Mouse (Mus musculus) embryonic facial prominence, embryonic 14.5 days (tissue): ENCODE data around the gene Abr. TPM values are rescaled to one million over a fixed set of nuclear protein-coding genes. Genes with fewer than 3 reads are reported as not detected.
A peak's percentile ranks its signal among the peaks of the same experiment; 100 is the strongest.

ENCODE experiments used
- ATAC-seq: fragments of 200-750 bp; cut with Nextera tagmentation; 2 replicates; pipeline ENCODE4 v1.8.0; 2017; ENCODE audit warnings: low read depth, moderate number of reproducible peaks, moderate TSS enrichment
- DNase-seq: peaks from one replicate; pipeline ENCODE4 v3.0.0-alpha.2; 2015; ENCODE audit warnings: low spot score
- H3K27ac ChIP-seq: fragments of 300-500 bp; sonication (generic); replicated peaks from 2 replicates; pipeline ENCODE4 v1.5.1; 2014; ENCODE audit warnings: low read depth, mild to moderate bottlenecking, low read length, moderate library complexity
- H3K27me3 ChIP-seq: fragments of 300-500 bp; sonication (generic); replicated peaks from 2 replicates; pipeline ENCODE4 v1.6.1; 2014; ENCODE audit warnings: low read length; ENCODE audit not compliant: control insufficient read depth, insufficient read depth
- H3K36me3 ChIP-seq: fragments of 300-500 bp; sonication (generic); 2 replicates; pipeline ENCODE4 v1.6.1; 2014; ENCODE audit warnings: low read length, mixed read lengths; ENCODE audit not compliant: control insufficient read depth, insufficient read depth
- H3K4me1 ChIP-seq: fragments of 300-500 bp; sonication (generic); 2 replicates; pipeline ENCODE4 v1.6.1; 2014; ENCODE audit warnings: antibody characterized with exemption, low read length; ENCODE audit not compliant: control insufficient read depth, insufficient read depth
- H3K4me2 ChIP-seq: fragments of 300-500 bp; sonication (generic); 2 replicates; pipeline ENCODE4 v1.6.1; 2014; ENCODE audit warnings: low read depth, mild to moderate bottlenecking, low read length, moderate library complexity, mixed read lengths
- H3K4me3 ChIP-seq: fragments of 300-500 bp; sonication (generic); 2 replicates; pipeline ENCODE4 v1.5.1; 2014; ENCODE audit warnings: low read depth, mild to moderate bottlenecking, low read length
- H3K9ac ChIP-seq: fragments of 300-500 bp; sonication (generic); 2 replicates; pipeline ENCODE4 v1.6.1; 2014; ENCODE audit warnings: low read depth, mild to moderate bottlenecking, low read length, moderate library complexity, mixed read lengths
- H3K9me3 ChIP-seq: fragments of 300-500 bp; sonication (generic); 2 replicates; pipeline ENCODE4 v1.6.1; 2016; ENCODE audit warnings: low read length; ENCODE audit not compliant: control insufficient read depth
- WGBS: fragments of 180-500 bp; shearing (Covaris S2); extraction: QIAGEN DNeasy Blood & Tissue Kit; methylation state at CpG from one replicate; pipeline ENCODE4 v1.1.7; 2014; 5-methylcytosine and 5-hydroxymethylcytosine counted together
- polyA plus RNA-seq: library from polyadenylated mRNA; unstranded; fragments of >200 nt; fragmentation: Nextera tagmentation; extraction: Ambion mirVana; gene quantifications from 2 replicates; pipeline ENCODE4 v1.2.1, GENCODE M21; 2014

The Abr gene
- polyA plus RNA-seq, 1 experiment from 2014 or later, result 35.3 TPM

- Histone ChIP-seq H3K4me3 (no peak overlapping the region), H3K27me3 (no peaks in the 10 kb centered on the region), H3K4me1 (no peaks in the 10 kb centered on the region), H3K27ac (no peak overlapping the region), H3K9ac (no peak overlapping the region), H3K36me3 (no peaks in the 10 kb centered on the region), H3K4me2 (no peak overlapping the region), H3K9me3 (no peaks in the 10 kb centered on the region)
- ATAC-seq (no peak), DNase-seq (no peak)
- WGBS, result 94% methylated on average over 1 of the region's 1 CpGs
Measured at GRCm38 (mm10) chr11:76505106-76505505, 117.0 kb downstream of the Abr start.

GRCm38 (mm10) chr11:76504058-76504457 lies 118.1 kb downstream of the Abr start:
- no peak overlapping the region for H3K9ac ChIP-seq
- H3K36me3 ChIP-seq, result no peaks in the 10 kb centered on the region
- H3K9me3 ChIP-seq, result no peaks in the 10 kb centered on the region
- 0 out of 2 replicates have a peak, but pooled peaks cover 5% of the 10 kb centered on the region for H3K4me1 ChIP-seq
- ATAC-seq (no peak), DNase-seq (no peak)
- no peaks in the 10 kb centered on the region for H3K27me3 ChIP-seq
- 65% methylated on average over 5 of the region's 5 CpGs for WGBS
- no peak overlapping the region for H3K4me2 ChIP-seq
- H3K27ac ChIP-seq, result no peak overlapping the region
- H3K4me3 ChIP-seq, result no peak overlapping the region

GRCm38 (mm10) chr11:76499987-76500386 lies 122.1 kb downstream of the Abr start:
- no peaks in the 10 kb centered on the region for H3K9me3 ChIP-seq
- DNase-seq (no peak), ATAC-seq (no peak)
- no peaks in the 10 kb centered on the region for H3K36me3 ChIP-seq
- no peak overlapping the region for H3K9ac ChIP-seq
- H3K27ac ChIP-seq, result no peak overlapping the region
- no peaks in the 10 kb centered on the region for H3K27me3 ChIP-seq
- 27% methylated on average over 1 of the region's 1 CpGs for WGBS
- no peak overlapping the region for H3K4me3 ChIP-seq
- no peak overlapping the region for H3K4me2 ChIP-seq
- H3K4me1 ChIP-seq, result peaks cover 10% of the 10 kb centered on the region

- Histone ChIP-seq H3K9ac (no peak overlapping the region), H3K4me3 (no peak overlapping the region), H3K9me3 (no peaks in the 10 kb centered on the region), H3K4me1 (peaks cover 11% of the 10 kb centered on the region), H3K27me3 (no peaks in the 10 kb centered on the region), H3K36me3 (no peaks in the 10 kb centered on the region), H3K4me2 (no peak overlapping the region), H3K27ac (no peak overlapping the region; the same call in 1 of the 2 replicates)
- no peak for DNase-seq
- 67% methylated on average over 7 of the region's 7 CpGs for WGBS
- no peak for ATAC-seq
Measured at GRCm38 (mm10) chr11:76499564-76499963, 122.5 kb downstream of the Abr start.

- no peaks in the 10 kb centered on the region for H3K36me3 ChIP-seq
- DNase-seq, result no peak
- no peak overlapping the region for H3K4me2 ChIP-seq
- H3K9me3 ChIP-seq, result no peaks in the 10 kb centered on the region
- no peak overlapping the region for H3K4me3 ChIP-seq
- H3K4me1 ChIP-seq, result peaks cover 26% of the 10 kb centered on the region
- H3K27me3 ChIP-seq, result no peaks in the 10 kb centered on the region
- no peak for ATAC-seq
- no peak overlapping the region for H3K9ac ChIP-seq
- 82% methylated on average over 4 of the region's 4 CpGs for WGBS
- H3K27ac ChIP-seq, result no peak overlapping the region
Measured at GRCm38 (mm10) chr11:76497769-76498152, 124.4 kb downstream of the Abr start.

- ATAC-seq (no peak), DNase-seq (no peak)
- H3K9me3 ChIP-seq, result no peaks in the 10 kb centered on the region
- H3K27ac ChIP-seq, result no peak overlapping the region
- H3K4me3 ChIP-seq, result no peak overlapping the region
- H3K9ac ChIP-seq, result no peak overlapping the region
- peaks cover 32% of the 10 kb centered on the region for H3K4me1 ChIP-seq
- no peaks in the 10 kb centered on the region for H3K27me3 ChIP-seq
- 71% methylated on average over 9 of the region's 9 CpGs for WGBS
- H3K4me2 ChIP-seq, result no peak overlapping the region
- no peaks in the 10 kb centered on the region for H3K36me3 ChIP-seq
Measured at GRCm38 (mm10) chr11:76497066-76497768, 124.9 kb downstream of the Abr start.

- 71% methylated on average over 6 of the region's 6 CpGs for WGBS
- no peaks in the 10 kb centered on the region for H3K36me3 ChIP-seq
- H3K27ac ChIP-seq, result no peak overlapping the region; the same call in 1 of the 2 replicates
- peaks cover 34% of the 10 kb centered on the region for H3K4me1 ChIP-seq
- no peak overlapping the region for H3K9ac ChIP-seq
- H3K9me3 ChIP-seq, result no peaks in the 10 kb centered on the region
- no peaks in the 10 kb centered on the region for H3K27me3 ChIP-seq
- H3K4me2 ChIP-seq, result no peak overlapping the region
- H3K4me3 ChIP-seq, result no peak overlapping the region
- ATAC-seq (no peak), DNase-seq (peak; percentile 64)
Measured at GRCm38 (mm10) chr11:76496086-76496771, 125.9 kb downstream of the Abr start.

GRCm38 (mm10) chr11:76495127-76496028 lies 126.7 kb downstream of the Abr start:
- Histone ChIP-seq H3K4me1 (peaks cover 40% of the 10 kb centered on the region), H3K9ac (peak overlapping the region; percentile 84), H3K27ac (peak overlapping the region; percentile 97), H3K36me3 (no peaks in the 10 kb centered on the region), H3K9me3 (no peaks in the 10 kb centered on the region), H3K4me3 (peak overlapping the region; percentile 61), H3K4me2 (peak overlapping the region; percentile 87), H3K27me3 (no peaks in the 10 kb centered on the region)
- ATAC-seq, result no peak
- no peak for DNase-seq
- WGBS, result 18% methylated on average over 14 of the region's 19 CpGs
